Mouse (Mus musculus) intestine, embryonic 16.5 days (tissue): Measurements from ENCODE around the gene Xrcc2. TPM values are rescaled to one million over a fixed set of nuclear protein-coding genes. Genes with fewer than 3 reads are reported as not detected.
A peak's percentile ranks its signal among the peaks of the same experiment; 100 is the strongest.
"Not testable (repeated sequence)": the region's sequence is repeated elsewhere in the genome, so short reads cannot be mapped to it uniquely, and the experiment has no call there.

Experiments
- ATAC-seq: fragments of 200-750 bp; cut with Nextera tagmentation; 2 replicates; pipeline ENCODE4 v1.8.0; 2017; ENCODE audit warnings: moderate TSS enrichment, moderate library complexity
- H3K27ac ChIP-seq: fragments of 300-500 bp; sonication (generic); 2 replicates; pipeline ENCODE4 v1.5.1; 2014; ENCODE audit warnings: mild to moderate bottlenecking, low read length
- H3K27me3 ChIP-seq: fragments of 300-500 bp; sonication (generic); replicated peaks from 2 replicates; pipeline ENCODE4 v1.6.1; 2014; ENCODE audit warnings: low read length, control low read depth, mixed read lengths; ENCODE audit not compliant: control insufficient read depth, insufficient read depth
- H3K36me3 ChIP-seq: fragments of 300-500 bp; sonication (generic); 2 replicates; pipeline ENCODE4 v1.6.1; 2014; ENCODE audit warnings: low read length, control low read depth; ENCODE audit not compliant: control insufficient read depth, insufficient read depth
- H3K4me1 ChIP-seq: fragments of 300-500 bp; sonication (generic); 2 replicates; pipeline ENCODE4 v1.6.1; 2014; ENCODE audit warnings: low read length, control low read depth, mixed read lengths; ENCODE audit not compliant: control insufficient read depth, insufficient read depth
- H3K4me2 ChIP-seq: fragments of 300-500 bp; sonication (generic); 2 replicates; pipeline ENCODE4 v1.6.1; 2014; ENCODE audit warnings: low read depth, low read length, control low read depth
- H3K4me3 ChIP-seq: fragments of 300-500 bp; sonication (generic); 2 replicates; pipeline ENCODE4 v1.5.1; 2014; ENCODE audit warnings: mild to moderate bottlenecking, low read length
- H3K9ac ChIP-seq: fragments of 300-500 bp; sonication (generic); 2 replicates; pipeline ENCODE4 v1.6.1; 2014; ENCODE audit warnings: low read depth, low read length
- H3K9me3 ChIP-seq: fragments of 300-500 bp; sonication (generic); 2 replicates; pipeline ENCODE4 v1.6.1; 2016; ENCODE audit warnings: low read length, control low read depth; ENCODE audit not compliant: control insufficient read depth
- WGBS: fragments of 180-500 bp; shearing (Covaris S2); extraction: QIAGEN DNeasy Blood & Tissue Kit; methylation state at CpG from one replicate; pipeline ENCODE4 v1.1.7; 2014; 5-methylcytosine and 5-hydroxymethylcytosine counted together
- polyA plus RNA-seq: library from polyadenylated mRNA; unstranded; fragments of >200 nt; fragmentation: Nextera tagmentation; extraction: Ambion mirVana; gene quantifications from 2 replicates; pipeline ENCODE4 v1.2.1, GENCODE M21; 2015

The Xrcc2 gene
- polyA plus RNA-seq, 1 experiment from 2014 or later: 4.3 TPM

DNA sequence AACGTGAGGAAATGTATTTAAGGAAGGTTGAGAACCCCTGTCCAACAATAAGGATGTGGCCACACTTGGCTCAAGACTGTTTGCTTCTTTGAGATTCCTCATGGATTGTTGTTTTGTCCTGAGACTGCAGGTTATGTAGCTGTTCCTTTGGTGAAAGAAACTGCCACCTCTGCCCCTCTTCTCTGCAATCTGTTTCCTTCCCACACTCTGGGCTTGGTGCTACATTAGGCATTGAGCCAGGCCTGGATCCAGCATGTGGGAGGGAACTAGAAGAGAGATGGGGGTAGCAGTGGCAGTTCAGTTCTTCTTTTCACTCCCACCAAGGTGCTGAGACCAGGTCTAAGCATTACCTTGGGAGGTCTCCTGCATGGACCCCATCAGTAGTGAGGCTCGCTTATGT lies 30.2 kb upstream of the Xrcc2 start:
- Histone ChIP-seq H3K4me3 (no peak overlapping the region), H3K4me1 (no peaks in the 10 kb centered on the region), H3K27ac (no peak overlapping the region), H3K9ac (no peak overlapping the region), H3K4me2 (no peak overlapping the region), H3K9me3 (no peaks in the 10 kb centered on the region), H3K27me3 (no peaks in the 10 kb centered on the region), H3K36me3 (no peaks in the 10 kb centered on the region)
- 73% methylated on average over 2 of the region's 2 CpGs for WGBS
- ATAC-seq: no peak

DNA sequence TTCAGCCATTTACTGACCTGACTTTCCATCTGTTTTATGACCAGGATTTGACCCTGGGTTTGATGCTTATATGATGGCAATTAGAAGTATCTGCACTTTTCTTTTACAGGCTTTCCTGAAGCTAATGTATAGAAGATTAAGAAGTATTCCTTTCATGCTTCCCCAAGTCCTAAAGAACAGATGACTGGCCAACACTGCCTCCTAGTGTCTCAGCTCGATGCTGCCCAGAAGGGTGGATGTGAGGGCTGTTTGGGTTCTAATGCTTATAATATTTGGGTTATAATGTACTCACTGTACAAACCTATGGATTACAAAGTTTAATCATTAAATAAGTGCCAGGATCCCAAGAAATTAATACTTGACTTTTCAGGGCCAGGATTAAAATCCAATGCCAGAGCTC lies 28.7 kb upstream of the Xrcc2 start:
- 15% methylated on average over 1 of the region's 1 CpGs for WGBS
- H3K27me3 ChIP-seq: no peaks in the 10 kb centered on the region
- H3K4me2 ChIP-seq: no peak overlapping the region
- H3K4me3 ChIP-seq: no peak overlapping the region
- no peak overlapping the region for H3K9ac ChIP-seq
- no peaks in the 10 kb centered on the region for H3K9me3 ChIP-seq
- no peaks in the 10 kb centered on the region for H3K36me3 ChIP-seq
- no peak overlapping the region for H3K27ac ChIP-seq
- no peak for ATAC-seq
- no peaks in the 10 kb centered on the region for H3K4me1 ChIP-seq

DNA sequence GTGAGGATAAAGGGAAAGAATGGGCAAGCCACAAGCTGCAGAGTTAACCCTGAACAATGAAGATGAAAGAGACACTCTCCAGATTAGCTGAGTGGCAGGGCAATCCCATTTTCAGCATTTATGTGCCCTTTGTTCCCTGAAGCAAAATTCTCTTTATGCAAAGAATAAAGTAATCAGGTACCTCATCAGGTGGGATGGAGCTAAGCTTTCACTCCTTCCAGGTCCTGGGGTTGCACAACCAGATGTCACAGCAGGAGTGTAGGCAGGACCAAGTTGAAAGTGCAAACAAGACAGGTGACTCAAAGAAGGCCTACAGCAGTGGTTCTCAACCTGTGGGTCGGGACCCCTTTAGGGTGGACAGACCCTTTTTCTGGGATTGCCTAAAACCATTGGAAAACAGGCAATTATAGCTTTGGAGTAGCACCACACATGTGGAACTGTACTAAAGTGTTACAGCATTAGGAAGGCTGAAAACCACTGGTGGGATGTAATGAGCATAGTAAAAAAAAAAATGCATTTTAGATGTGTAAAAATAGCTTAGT lies 18.6 kb upstream of the Xrcc2 start:
- no peak overlapping the region for H3K4me2 ChIP-seq
- H3K9me3 ChIP-seq: no peaks in the 10 kb centered on the region
- no peak overlapping the region for H3K4me3 ChIP-seq
- H3K27ac ChIP-seq: no peak overlapping the region
- WGBS: 20% methylated on average over 1 of the region's 1 CpGs
- H3K27me3 ChIP-seq: no peaks in the 10 kb centered on the region
- H3K4me1 ChIP-seq: no peaks in the 10 kb centered on the region
- ATAC-seq: no peak
- H3K36me3 ChIP-seq: no peaks in the 10 kb centered on the region
- no peak overlapping the region for H3K9ac ChIP-seq

DNA sequence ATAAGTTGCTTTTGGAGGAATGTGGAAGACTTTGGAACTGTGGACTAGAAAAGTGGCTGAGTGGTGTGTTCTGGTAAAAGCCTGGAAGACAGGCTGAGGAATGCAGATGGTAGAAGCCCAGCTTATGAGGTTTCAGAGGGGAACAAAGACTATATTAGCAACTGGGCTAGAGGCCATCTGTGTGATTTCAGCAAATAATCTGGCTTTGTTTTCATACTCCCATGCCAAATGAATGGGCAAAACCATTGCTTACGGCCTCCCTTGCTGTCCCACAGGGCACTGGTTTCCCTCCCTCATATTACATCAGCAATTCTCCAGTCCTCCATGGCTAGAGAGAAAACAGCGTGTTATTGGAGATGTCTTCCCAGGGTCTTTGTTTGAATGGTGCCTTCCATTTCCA lies 17.4 kb upstream of the Xrcc2 start:
- no peaks in the 10 kb centered on the region for H3K36me3 ChIP-seq
- no peaks in the 10 kb centered on the region for H3K4me1 ChIP-seq
- no peak for ATAC-seq
- H3K27me3 ChIP-seq: no peaks in the 10 kb centered on the region
- H3K9ac ChIP-seq: no peak overlapping the region
- no peak overlapping the region for H3K4me3 ChIP-seq
- H3K4me2 ChIP-seq: no peak overlapping the region
- no peaks in the 10 kb centered on the region for H3K9me3 ChIP-seq
- 78% methylated on average over 2 of the region's 2 CpGs for WGBS
- no peak overlapping the region for H3K27ac ChIP-seq

DNA sequence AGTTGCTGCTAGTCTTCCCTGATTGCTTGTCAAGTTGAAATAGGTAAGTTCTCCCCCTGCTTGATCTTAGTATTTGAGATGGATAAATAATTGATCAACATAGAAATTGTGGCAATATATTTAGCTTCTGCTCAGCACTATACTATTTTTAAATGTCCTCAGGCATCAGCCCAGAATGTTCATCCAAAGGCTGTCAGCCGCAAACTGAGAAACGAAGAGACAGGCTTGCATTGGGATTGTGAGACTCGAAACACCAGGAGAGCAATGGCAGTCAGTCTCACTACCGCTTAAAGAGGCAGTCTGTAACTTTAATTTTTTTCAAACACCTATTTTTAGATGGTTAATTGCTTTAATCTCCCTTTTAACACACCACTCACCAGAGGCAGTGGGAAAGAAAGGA lies 13.8 kb upstream of the Xrcc2 start:
- H3K36me3 ChIP-seq: no peaks in the 10 kb centered on the region
- ATAC-seq: no peak
- H3K9me3 ChIP-seq: no peaks in the 10 kb centered on the region
- WGBS: 88% methylated on average over 4 of the region's 4 CpGs
- no peak overlapping the region for H3K9ac ChIP-seq
- no peaks in the 10 kb centered on the region for H3K4me1 ChIP-seq
- H3K4me3 ChIP-seq: no peak overlapping the region
- no peak overlapping the region for H3K27ac ChIP-seq
- H3K27me3 ChIP-seq: no peaks in the 10 kb centered on the region
- no peak overlapping the region for H3K4me2 ChIP-seq

DNA sequence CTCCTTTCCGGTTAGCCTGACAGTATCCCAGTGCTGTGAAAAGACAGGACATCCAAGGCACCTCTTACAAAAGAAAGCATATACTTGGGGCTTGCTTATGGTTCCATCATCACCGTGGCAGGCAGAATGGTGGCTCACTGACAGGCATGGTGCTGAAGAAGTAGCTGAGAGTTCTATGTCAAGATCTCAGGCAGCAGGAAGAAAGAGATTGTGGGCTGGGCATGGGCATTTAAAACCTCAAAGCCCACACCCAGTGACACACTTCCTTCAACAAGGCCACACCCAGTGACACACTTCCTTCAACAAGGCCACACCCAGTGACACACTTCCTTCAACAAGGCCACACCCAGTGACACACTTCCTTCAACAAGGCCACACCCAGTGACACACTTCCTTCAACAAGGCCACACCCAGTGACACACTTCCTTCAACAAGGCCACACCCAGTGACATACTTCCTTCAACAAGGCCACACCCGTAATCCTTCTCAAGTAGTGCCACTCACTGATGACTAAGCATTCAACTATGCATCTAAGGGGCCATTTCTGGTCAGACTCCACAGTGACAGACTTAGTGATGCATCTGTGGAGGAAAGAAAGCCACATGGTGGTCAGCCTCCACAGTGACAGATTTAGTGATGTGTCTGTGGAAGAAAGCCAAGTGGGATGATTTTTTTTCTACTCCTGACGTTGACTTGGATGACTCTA lies 7.5 kb upstream of the Xrcc2 start:
- H3K36me3 ChIP-seq, H3K27me3 ChIP-seq, ATAC-seq, H3K4me3 ChIP-seq, H3K27ac ChIP-seq, H3K9ac ChIP-seq, H3K4me1 ChIP-seq, H3K4me2 ChIP-seq, H3K9me3 ChIP-seq: not testable (repeated sequence)
- 92% methylated on average over 4 of the region's 4 CpGs for WGBS

DNA sequence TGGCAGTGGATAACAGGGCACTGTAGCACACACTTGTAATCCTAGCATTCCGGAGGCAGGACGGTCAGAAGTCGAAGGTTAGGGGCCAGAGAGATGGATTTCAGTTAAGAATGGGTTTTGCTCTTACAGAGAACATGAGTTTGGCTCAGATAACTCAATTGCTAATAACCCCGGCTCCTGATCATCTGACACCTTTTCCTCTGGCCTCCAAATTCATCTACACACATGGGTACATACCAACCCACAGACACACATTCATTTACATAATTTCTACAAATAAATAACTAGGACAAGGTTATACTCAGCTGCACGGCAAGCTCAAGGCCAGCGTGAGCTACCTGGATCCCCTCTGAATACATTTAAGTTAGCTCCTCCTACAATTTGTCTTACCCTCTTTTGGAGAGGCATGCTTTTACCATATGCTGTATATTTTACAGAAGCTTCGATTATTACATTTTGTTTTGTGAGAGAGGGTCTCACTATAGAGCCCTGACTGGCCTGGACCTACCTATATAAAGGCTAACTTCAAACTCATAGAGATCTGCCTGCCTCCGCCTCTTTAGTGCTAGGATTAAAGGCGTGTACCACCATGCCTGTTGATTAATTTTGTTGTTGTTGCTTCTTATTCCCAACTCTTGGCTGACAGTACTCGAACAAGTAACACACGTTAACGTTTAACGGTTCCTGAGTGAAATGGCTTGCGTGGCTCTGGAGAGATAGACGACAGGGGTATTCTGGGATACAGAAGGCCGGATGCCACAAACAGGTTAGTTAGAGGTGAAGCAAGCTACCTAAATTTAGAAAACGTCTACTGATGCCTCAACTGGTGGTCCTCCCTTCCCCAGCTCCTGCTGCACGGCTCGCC lies 691 bp downstream of the Xrcc2 start:
- WGBS: 19% methylated on average over 19 of the region's 19 CpGs
- Histone ChIP-seq H3K9me3 (no peaks in the 10 kb centered on the region), H3K27ac (peak overlapping the region; percentile 66; the same call in 1 of the 2 replicates), H3K9ac (peak overlapping the region; percentile 89), H3K4me2 (peak overlapping the region; percentile 84), H3K4me1 (peaks cover 9% of the 10 kb centered on the region), H3K36me3 (no peaks in the 10 kb centered on the region), H3K4me3 (peak overlapping the region; percentile 92), H3K27me3 (no peaks in the 10 kb centered on the region)
- ATAC-seq: peak; percentile 47

DNA sequence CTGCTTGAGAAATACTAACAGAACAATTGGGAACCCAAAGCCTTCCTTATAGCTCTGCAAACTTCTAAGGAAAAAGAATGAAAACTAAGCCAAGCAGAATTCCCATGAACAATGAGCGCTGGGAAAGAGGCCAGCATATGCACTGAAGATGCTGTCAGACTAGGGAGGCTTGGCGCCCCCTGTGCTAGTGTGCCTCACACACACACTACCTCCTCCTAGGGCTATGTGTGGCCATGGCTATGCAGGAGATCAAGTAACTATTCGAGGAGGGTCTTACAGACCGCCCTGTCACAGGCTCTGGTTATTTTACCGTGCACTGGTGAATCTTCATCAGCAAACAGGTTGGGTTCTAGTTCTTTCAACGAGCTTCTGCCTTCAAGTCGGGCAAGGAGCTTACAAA lies 7.7 kb downstream of the Xrcc2 start:
- Histone ChIP-seq H3K4me2 (no peak overlapping the region), H3K27ac (no peak overlapping the region), H3K9ac (no peak overlapping the region), H3K4me1 (no peaks in the 10 kb centered on the region), H3K9me3 (no peaks in the 10 kb centered on the region), H3K4me3 (no peak overlapping the region), H3K36me3 (no peaks in the 10 kb centered on the region), H3K27me3 (no peaks in the 10 kb centered on the region)
- no peak for ATAC-seq
- 85% methylated on average over 7 of the region's 7 CpGs for WGBS

DNA sequence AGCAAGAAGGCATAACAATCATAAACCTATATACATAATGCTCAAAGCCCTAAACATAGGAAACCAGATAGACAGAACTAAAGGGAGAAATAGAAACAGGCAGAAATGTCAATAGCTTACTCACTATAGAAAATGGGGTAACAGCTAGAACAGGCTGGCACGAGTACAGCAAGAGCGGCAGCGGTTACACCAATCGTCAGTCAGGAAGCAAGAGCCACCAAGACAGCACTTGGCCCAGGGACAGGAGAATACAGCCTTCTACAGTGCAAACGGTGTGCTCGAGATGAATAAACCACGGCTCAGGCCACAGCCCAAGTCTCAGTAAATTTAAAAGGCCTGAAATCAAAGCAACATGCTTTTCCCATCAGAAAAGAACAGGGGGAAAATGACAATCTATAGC lies 9.4 kb downstream of the Xrcc2 start:
- no peak for ATAC-seq
- no peak overlapping the region for H3K4me3 ChIP-seq
- H3K9me3 ChIP-seq: no peaks in the 10 kb centered on the region
- no peaks in the 10 kb centered on the region for H3K36me3 ChIP-seq
- H3K4me2 ChIP-seq: no peak overlapping the region
- WGBS: 89% methylated on average over 7 of the region's 7 CpGs
- H3K4me1 ChIP-seq: no peaks in the 10 kb centered on the region
- H3K27me3 ChIP-seq: no peaks in the 10 kb centered on the region
- no peak overlapping the region for H3K27ac ChIP-seq
- H3K9ac ChIP-seq: no peak overlapping the region
